Mouse (Mus musculus): Measurements from ENCODE around the gene Trpc3. TPM values are rescaled to one million over a fixed set of nuclear protein-coding genes. Genes with fewer than 3 reads are reported as not detected.
"Not testable (repeated sequence)": the region's sequence is repeated elsewhere in the genome, so short reads cannot be mapped to it uniquely, and the experiment has no call there.

The Trpc3 gene
- polyA plus RNA-seq, 1 experiment from 2014 or later = 3.7 TPM

- H3K9me3 ChIP-seq (ENCODE audit: control insufficient read depth, low read length) = no peaks in the 10 kb centered on the region
- H3K9ac ChIP-seq (ENCODE audit: low read length) = no peak overlapping the region
- H3K27ac ChIP-seq (ENCODE audit: low read depth) = no peak overlapping the region
- H3K36me3 ChIP-seq (ENCODE audit: control insufficient read depth, insufficient read depth, low read length) = no peaks in the 10 kb centered on the region
- H3K27me3 ChIP-seq (replicated peaks; ENCODE audit: control insufficient read depth, insufficient read depth, low read length) = no peaks in the 10 kb centered on the region
- 89% methylated on average over 6 of the region's 6 CpGs for WGBS
- no peaks in the 10 kb centered on the region for H3K4me1 ChIP-seq (replicated peaks; ENCODE audit: control insufficient read depth, insufficient read depth, low read length)
- DNase-seq (ENCODE audit: low spot score) = no peak
- ATAC-seq (replicated peaks; ENCODE audit: low FRiP score, low TSS enrichment, low read depth) = no peak
- H3K4me3 ChIP-seq (ENCODE audit: low read depth, low read length) = no peak overlapping the region
- H3K4me2 ChIP-seq (ENCODE audit: low read length) = no peak overlapping the region
Observed at GRCm38 (mm10) chr3:36667814-36668213, 22.2 kb downstream of the Trpc3 start.

- H3K9ac ChIP-seq (ENCODE audit: low read length); H3K4me1 ChIP-seq (replicated peaks; ENCODE audit: control insufficient read depth, insufficient read depth, low read length); H3K4me2 ChIP-seq (ENCODE audit: low read length); H3K36me3 ChIP-seq (ENCODE audit: control insufficient read depth, insufficient read depth, low read length); H3K9me3 ChIP-seq (ENCODE audit: control insufficient read depth, low read length); H3K27ac ChIP-seq (ENCODE audit: low read depth); DNase-seq (ENCODE audit: low spot score); H3K27me3 ChIP-seq (replicated peaks; ENCODE audit: control insufficient read depth, insufficient read depth, low read length); H3K4me3 ChIP-seq (ENCODE audit: low read depth, low read length); ATAC-seq (replicated peaks; ENCODE audit: low FRiP score, low TSS enrichment, low read depth): not testable (repeated sequence)
Observed at GRCm38 (mm10) chr3:36645245-36645559, 44.8 kb downstream of the Trpc3 start.

GRCm38 (mm10) chr3:36644554-36645244, 45.3 kb downstream of the Trpc3 start:
- H3K36me3 ChIP-seq (ENCODE audit: control insufficient read depth, insufficient read depth, low read length) = no peaks in the 10 kb centered on the region

GRCm38 (mm10) chr3:36643354-36643753, 46.6 kb downstream of the Trpc3 start:
- WGBS = 94% methylated on average over 3 of the region's 3 CpGs
- Histone ChIP-seq H3K9me3 (ENCODE audit: control insufficient read depth, low read length) (no peaks in the 10 kb centered on the region), H3K36me3 (ENCODE audit: control insufficient read depth, insufficient read depth, low read length) (no peaks in the 10 kb centered on the region), H3K4me3 (ENCODE audit: low read depth, low read length) (no peak overlapping the region), H3K9ac (ENCODE audit: low read length) (no peak overlapping the region), H3K4me1 (replicated peaks; ENCODE audit: control insufficient read depth, insufficient read depth, low read length) (no peaks in the 10 kb centered on the region), H3K27me3 (replicated peaks; ENCODE audit: control insufficient read depth, insufficient read depth, low read length) (no peaks in the 10 kb centered on the region), H3K4me2 (ENCODE audit: low read length) (no peak overlapping the region), H3K27ac (ENCODE audit: low read depth) (no peak overlapping the region)
- ATAC-seq (replicated peaks; ENCODE audit: low FRiP score, low TSS enrichment, low read depth) (no peak), DNase-seq (ENCODE audit: low spot score) (no peak)

More at GRCm38 (mm10) chr3:36644554-36645244, 45.3 kb downstream of the Trpc3 start:
- H3K27me3 ChIP-seq (replicated peaks; ENCODE audit: control insufficient read depth, insufficient read depth, low read length) = no peaks in the 10 kb centered on the region
- H3K9me3 ChIP-seq (ENCODE audit: control insufficient read depth, low read length) = no peaks in the 10 kb centered on the region
- H3K4me3 ChIP-seq (ENCODE audit: low read depth, low read length) = no peak overlapping the region
- H3K27ac ChIP-seq (ENCODE audit: low read depth) = no peak overlapping the region
- no peak overlapping the region for H3K4me2 ChIP-seq (ENCODE audit: low read length)
- WGBS = 62% methylated on average over 3 of the region's 3 CpGs
- ATAC-seq (replicated peaks; ENCODE audit: low FRiP score, low TSS enrichment, low read depth) (no peak; the same call in 1 of the 2 replicates), DNase-seq (ENCODE audit: low spot score) (no peak)
- no peak overlapping the region for H3K9ac ChIP-seq (ENCODE audit: low read length)
- no peaks in the 10 kb centered on the region for H3K4me1 ChIP-seq (replicated peaks; ENCODE audit: control insufficient read depth, insufficient read depth, low read length)

GRCm38 (mm10) chr3:36642736-36643135, 47.2 kb downstream of the Trpc3 start:
- Histone ChIP-seq H3K4me2 (ENCODE audit: low read length) (no peak overlapping the region), H3K27me3 (replicated peaks; ENCODE audit: control insufficient read depth, insufficient read depth, low read length) (no peaks in the 10 kb centered on the region), H3K27ac (ENCODE audit: low read depth) (no peak overlapping the region), H3K9me3 (ENCODE audit: control insufficient read depth, low read length) (no peaks in the 10 kb centered on the region), H3K4me3 (ENCODE audit: low read depth, low read length) (no peak overlapping the region), H3K4me1 (replicated peaks; ENCODE audit: control insufficient read depth, insufficient read depth, low read length) (no peaks in the 10 kb centered on the region), H3K36me3 (ENCODE audit: control insufficient read depth, insufficient read depth, low read length) (no peaks in the 10 kb centered on the region), H3K9ac (ENCODE audit: low read length) (no peak overlapping the region)
- WGBS = 69% methylated on average over 13 of the region's 13 CpGs
- ATAC-seq (replicated peaks; ENCODE audit: low FRiP score, low TSS enrichment, low read depth) = no peak
- no peak for DNase-seq (ENCODE audit: low spot score)

- Histone ChIP-seq H3K9me3 (ENCODE audit: control insufficient read depth, low read length) (no peaks in the 10 kb centered on the region), H3K4me2 (ENCODE audit: low read length) (no peak overlapping the region), H3K4me1 (replicated peaks; ENCODE audit: control insufficient read depth, insufficient read depth, low read length) (no peaks in the 10 kb centered on the region), H3K27ac (ENCODE audit: low read depth) (no peak overlapping the region), H3K4me3 (ENCODE audit: low read depth, low read length) (no peak overlapping the region), H3K9ac (ENCODE audit: low read length) (no peak overlapping the region), H3K36me3 (ENCODE audit: control insufficient read depth, insufficient read depth, low read length) (no peaks in the 10 kb centered on the region), H3K27me3 (replicated peaks; ENCODE audit: control insufficient read depth, insufficient read depth, low read length) (no peaks in the 10 kb centered on the region)
- DNase-seq (ENCODE audit: low spot score) = no peak
- 56% methylated on average over 2 of the region's 2 CpGs for WGBS
- no peak for ATAC-seq (replicated peaks; ENCODE audit: low FRiP score, low TSS enrichment, low read depth)
Observed at GRCm38 (mm10) chr3:36640787-36641186, 49.2 kb downstream of the Trpc3 start.

- Histone ChIP-seq H3K27me3 (replicated peaks; ENCODE audit: control insufficient read depth, insufficient read depth, low read length) (no peaks in the 10 kb centered on the region), H3K36me3 (ENCODE audit: control insufficient read depth, insufficient read depth, low read length) (no peaks in the 10 kb centered on the region), H3K27ac (ENCODE audit: low read depth) (no peak overlapping the region), H3K9ac (ENCODE audit: low read length) (no peak overlapping the region), H3K4me1 (replicated peaks; ENCODE audit: control insufficient read depth, insufficient read depth, low read length) (no peaks in the 10 kb centered on the region), H3K4me2 (ENCODE audit: low read length) (no peak overlapping the region), H3K4me3 (ENCODE audit: low read depth, low read length) (no peak overlapping the region), H3K9me3 (ENCODE audit: control insufficient read depth, low read length) (no peaks in the 10 kb centered on the region)
- DNase-seq (ENCODE audit: low spot score) (peak; percentile 54), ATAC-seq (replicated peaks; ENCODE audit: low FRiP score, low TSS enrichment, low read depth) (no peak)
- 14% methylated on average over 4 of the region's 4 CpGs for WGBS
Observed at GRCm38 (mm10) chr3:36635449-36635848, 54.5 kb downstream of the Trpc3 start.

GRCm38 (mm10) chr3:36626803-36627202, 63.2 kb downstream of the Trpc3 start:
- 63% methylated on average over 2 of the region's 2 CpGs for WGBS
- H3K4me2 ChIP-seq (ENCODE audit: low read length) = no peak overlapping the region
- no peak overlapping the region for H3K9ac ChIP-seq (ENCODE audit: low read length)
- no peaks in the 10 kb centered on the region for H3K36me3 ChIP-seq (ENCODE audit: control insufficient read depth, insufficient read depth, low read length)
- H3K4me3 ChIP-seq (ENCODE audit: low read depth, low read length) = no peak overlapping the region
- no peaks in the 10 kb centered on the region for H3K27me3 ChIP-seq (replicated peaks; ENCODE audit: control insufficient read depth, insufficient read depth, low read length)
- ATAC-seq (replicated peaks; ENCODE audit: low FRiP score, low TSS enrichment, low read depth) (no peak), DNase-seq (ENCODE audit: low spot score) (no peak)
- H3K27ac ChIP-seq (ENCODE audit: low read depth) = no peak overlapping the region
- H3K4me1 ChIP-seq (replicated peaks; ENCODE audit: control insufficient read depth, insufficient read depth, low read length) = no peaks in the 10 kb centered on the region
- no peaks in the 10 kb centered on the region for H3K9me3 ChIP-seq (ENCODE audit: control insufficient read depth, low read length)

GRCm38 (mm10) chr3:36618181-36618580, 71.8 kb downstream of the Trpc3 start:
- H3K9me3 ChIP-seq (ENCODE audit: control insufficient read depth, low read length) = no peaks in the 10 kb centered on the region
- H3K4me2 ChIP-seq (ENCODE audit: low read length) = no peak overlapping the region
- H3K4me3 ChIP-seq (ENCODE audit: low read depth, low read length) = no peak overlapping the region
- DNase-seq (ENCODE audit: low spot score) (no peak), ATAC-seq (replicated peaks; ENCODE audit: low FRiP score, low TSS enrichment, low read depth) (no peak)
- H3K36me3 ChIP-seq (ENCODE audit: control insufficient read depth, insufficient read depth, low read length) = no peaks in the 10 kb centered on the region
- 64% methylated on average over 7 of the region's 7 CpGs for WGBS
- H3K27me3 ChIP-seq (replicated peaks; ENCODE audit: control insufficient read depth, insufficient read depth, low read length) = no peaks in the 10 kb centered on the region
- no peak overlapping the region for H3K9ac ChIP-seq (ENCODE audit: low read length)
- H3K27ac ChIP-seq (ENCODE audit: low read depth) = no peak overlapping the region
- H3K4me1 ChIP-seq (replicated peaks; ENCODE audit: control insufficient read depth, insufficient read depth, low read length) = no peaks in the 10 kb centered on the region
